Mouse (Mus musculus) right cerebral cortex, postnatal 36 days (tissue): ENCODE results near the gene Mcemp1.

Experiments
- DNase-seq, 2 experiments: peaks; one replicate each; pipeline ENCODE4 v3.0.0; 2022; ENCODE audit warnings: low spot score in 2 of 2, mixed read lengths in 1 of 2

The Mcemp1 gene

GRCm38 (mm10) chr8:3665507-3665906 is at the start of gene Mcemp1:
Gene Mcemp1, plus strand, starts transcription at chr8:3665754.
- no peak for DNase-seq

GRCm38 (mm10) chr8:3621199-3621970 is 44.2 kb upstream of the Mcemp1 start, which contains the start of the genes Xab2 and Pet100:
Gene Xab2, minus strand, starts transcription at chr8:3621316.
Gene Pet100, plus strand, starts transcription at chr8:3621548.
- peak; percentile 99 to 100 for DNase-seq

- DNase-seq = no peak
These were observed 43.4 kb upstream of the Mcemp1 start for GRCm38 (mm10) chr8:3622119-3622518.

GRCm38 (mm10) chr8:3625445-3625844 is 40.1 kb upstream of the Mcemp1 start, which contains the start of gene Pcp2:
Gene Pcp2, minus strand, starts transcription at chr8:3625545.
- no peak for DNase-seq

- DNase-seq = no peak
These were observed 38.6 kb upstream of the Mcemp1 start for GRCm38 (mm10) chr8:3626971-3627370.

- DNase-seq = no peak
These were observed 37.5 kb upstream of the Mcemp1 start for GRCm38 (mm10) chr8:3628014-3628413.

GRCm38 (mm10) chr8:3630647-3631477 is 34.7 kb upstream of the Mcemp1 start, which contains the start of gene Stxbp2:
Gene Stxbp2, plus strand, starts transcription at chr8:3630955.
- DNase-seq = peak; percentile 61 to 63

- no peak for DNase-seq
These were observed 34.1 kb upstream of the Mcemp1 start for GRCm38 (mm10) chr8:3631478-3631875.

- no peak for DNase-seq
These were observed 19.8 kb upstream of the Mcemp1 start for GRCm38 (mm10) chr8:3645804-3646203.

- no peak for DNase-seq
These were observed 18.6 kb upstream of the Mcemp1 start for GRCm38 (mm10) chr8:3646824-3647531.

- DNase-seq = no peak
These were observed 18.0 kb upstream of the Mcemp1 start for GRCm38 (mm10) chr8:3647561-3647960.

- DNase-seq = no peak
These were observed 17.3 kb upstream of the Mcemp1 start for GRCm38 (mm10) chr8:3648268-3648667.

GRCm38 (mm10) chr8:3648990-3649389 is 16.6 kb upstream of the Mcemp1 start:
- no peak for DNase-seq

- DNase-seq = no peak
These were observed 12.7 kb upstream of the Mcemp1 start for GRCm38 (mm10) chr8:3652845-3653244.

- no peak for DNase-seq
These were observed 10.6 kb upstream of the Mcemp1 start for GRCm38 (mm10) chr8:3654726-3655508.

- no peak for DNase-seq
These were observed 10.0 kb upstream of the Mcemp1 start, which contains the start of gene Retn for GRCm38 (mm10) chr8:3655526-3655925. Gene Retn, plus strand, starts transcription at chr8:3655770.

- DNase-seq = peak; percentile 26 to 41
These were observed 8.7 kb upstream of the Mcemp1 start for GRCm38 (mm10) chr8:3656725-3657381.

- no peak for DNase-seq
These were observed 4.7 kb upstream of the Mcemp1 start for GRCm38 (mm10) chr8:3660889-3661288.

- no peak for DNase-seq
These were observed 1.1 kb upstream of the Mcemp1 start for GRCm38 (mm10) chr8:3664405-3664804.

- DNase-seq = no peak
These were observed 4.8 kb downstream of the Mcemp1 start for GRCm38 (mm10) chr8:3670388-3670787.
